Mouse (Mus musculus): ENCODE results near the gene Rtn4. TPM values are rescaled to one million over a fixed set of nuclear protein-coding genes. Genes with fewer than 3 reads are reported as not detected.
A peak's percentile ranks its signal among the peaks of the same experiment; 100 is the strongest.

Gene Rtn4
- total and polyA plus RNA-seq, 2 experiments from 2014 or later, result 135 to 243 TPM

DNA sequence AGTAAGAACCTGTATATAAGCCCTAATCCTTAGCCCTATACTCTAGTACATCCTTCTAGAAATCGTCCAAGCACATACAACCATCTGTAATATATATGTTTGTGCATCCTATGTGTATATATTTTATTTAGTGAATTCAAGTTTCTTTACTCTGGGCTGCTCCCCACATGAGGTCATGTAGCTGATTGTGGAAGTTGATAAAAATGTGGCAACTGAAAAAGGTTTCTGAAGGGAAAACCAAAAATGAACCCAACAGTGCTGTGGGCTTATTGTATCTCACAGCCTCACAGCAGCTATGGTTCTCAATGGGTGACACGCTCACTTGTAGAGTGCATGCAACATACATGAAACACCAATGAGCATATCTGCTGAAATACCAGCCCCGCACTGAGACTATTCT is 25.1 kb upstream of the Rtn4 start:
- H3K9me3 ChIP-seq (ENCODE audit: low read length), result no peaks in the 10 kb centered on the region
- no peak for TF ChIP-seq CTCF (IDR thresholded peaks at IDR 0.05; ENCODE audit: low read depth)
- no peak overlapping the region for H3K9ac ChIP-seq (replicated peaks; ENCODE audit: low read length)
- no peak overlapping the region for H3K27ac ChIP-seq
- WGBS, result 95% methylated on average over 3 of the region's 3 CpGs
- DNase-seq (ENCODE audit: low spot score) (no peak), ATAC-seq (no peak)
- no peak overlapping the region for H3K4me3 ChIP-seq (ENCODE audit: low read length)
- H3K4me1 ChIP-seq (ENCODE audit: insufficient read depth, low read length), result no peaks in the 10 kb centered on the region
- no peak overlapping the region for H3K4me2 ChIP-seq (ENCODE audit: low read depth, low read length)
- no peaks in the 10 kb centered on the region for H3K27me3 ChIP-seq (ENCODE audit: insufficient read depth, low read length)
- no peaks in the 10 kb centered on the region for H3K36me3 ChIP-seq (ENCODE audit: insufficient read depth, low read length)

DNA sequence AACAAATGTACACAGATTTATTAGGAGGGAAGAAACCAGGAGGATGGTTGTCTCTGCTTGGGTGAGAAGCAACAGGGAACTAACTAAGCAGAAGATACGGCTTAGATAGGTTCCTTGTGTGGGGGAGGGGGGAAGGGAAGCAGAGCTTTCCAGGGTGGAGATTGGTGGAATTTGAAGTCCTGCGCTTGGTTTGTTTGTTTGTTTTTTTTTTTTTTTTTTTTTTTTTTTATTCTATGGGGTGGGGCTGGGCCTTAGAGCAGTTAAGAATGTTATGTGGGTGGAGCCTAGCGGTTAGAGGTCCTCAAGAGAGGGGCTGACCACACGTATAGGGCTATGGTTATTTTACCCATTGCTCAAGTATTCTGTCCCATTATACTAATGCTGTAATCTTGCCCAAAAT is 23.0 kb upstream of the Rtn4 start:
- Histone ChIP-seq H3K27ac (no peak overlapping the region), H3K9ac (replicated peaks; ENCODE audit: low read length) (no peak overlapping the region), H3K36me3 (ENCODE audit: insufficient read depth, low read length) (no peaks in the 10 kb centered on the region), H3K4me3 (ENCODE audit: low read length) (no peak overlapping the region), H3K4me1 (ENCODE audit: insufficient read depth, low read length) (no peaks in the 10 kb centered on the region), H3K4me2 (ENCODE audit: low read depth, low read length) (no peak overlapping the region), H3K9me3 (ENCODE audit: low read length) (no peaks in the 10 kb centered on the region), H3K27me3 (ENCODE audit: insufficient read depth, low read length) (no peaks in the 10 kb centered on the region)
- DNase-seq (ENCODE audit: low spot score) (no peak), ATAC-seq (no peak)
- TF ChIP-seq CTCF (IDR thresholded peaks at IDR 0.05; ENCODE audit: low read depth), result no peak
- 83% methylated on average over 4 of the region's 4 CpGs for WGBS

DNA sequence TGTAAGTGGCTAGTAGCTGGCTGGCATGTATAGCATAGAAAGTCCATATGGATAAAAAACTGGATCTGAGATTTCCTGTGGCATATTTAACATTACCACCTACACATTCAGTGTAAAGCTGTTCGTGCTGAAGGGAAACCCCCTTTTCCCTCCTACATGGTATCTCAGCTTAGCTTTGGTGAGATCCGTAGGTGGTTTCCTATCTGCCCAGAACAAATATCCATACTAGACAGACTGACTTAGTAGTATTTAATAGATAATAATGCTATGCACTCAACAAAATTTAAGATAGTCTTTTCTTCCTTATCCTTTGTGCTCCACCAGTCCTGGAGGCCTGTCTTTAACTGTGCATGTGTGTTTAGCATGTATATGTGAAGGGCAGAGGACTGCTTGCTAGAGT is 19.4 kb upstream of the Rtn4 start:
- no peak overlapping the region for H3K27ac ChIP-seq
- no peak overlapping the region for H3K4me3 ChIP-seq (ENCODE audit: low read length)
- no peak for ATAC-seq
- WGBS, result 89% methylated on average over 2 of the region's 2 CpGs
- no peak for DNase-seq (ENCODE audit: low spot score)
- TF ChIP-seq CTCF (IDR thresholded peaks at IDR 0.05; ENCODE audit: low read depth), result no peak
- no peaks in the 10 kb centered on the region for H3K36me3 ChIP-seq (ENCODE audit: insufficient read depth, low read length)
- no peak overlapping the region for H3K9ac ChIP-seq (replicated peaks; ENCODE audit: low read length)
- no peaks in the 10 kb centered on the region for H3K27me3 ChIP-seq (ENCODE audit: insufficient read depth, low read length)
- no peaks in the 10 kb centered on the region for H3K4me1 ChIP-seq (ENCODE audit: insufficient read depth, low read length)
- H3K9me3 ChIP-seq (ENCODE audit: low read length), result no peaks in the 10 kb centered on the region
- no peak overlapping the region for H3K4me2 ChIP-seq (ENCODE audit: low read depth, low read length)

DNA sequence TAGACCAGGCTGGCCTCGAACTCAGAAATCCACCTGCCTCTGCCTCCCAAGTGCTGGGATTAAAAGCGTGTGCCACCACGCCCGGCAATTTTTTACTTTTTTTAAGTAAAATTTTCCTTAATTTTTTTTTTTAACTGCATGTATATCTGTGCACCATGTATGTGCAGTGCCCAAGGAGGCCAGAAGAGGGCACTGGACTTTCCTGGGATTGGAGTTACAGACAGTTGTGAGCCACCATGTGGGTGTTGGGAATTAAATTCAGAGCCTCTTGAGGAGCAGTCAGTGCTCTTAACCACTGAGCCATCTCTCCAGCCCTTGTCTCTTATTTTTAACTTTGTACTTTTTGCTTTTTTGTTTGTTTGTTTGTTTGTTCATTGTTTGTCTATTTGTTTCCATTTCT is 16.0 kb upstream of the Rtn4 start:
- 96% methylated on average over 4 of the region's 4 CpGs for WGBS

DNA sequence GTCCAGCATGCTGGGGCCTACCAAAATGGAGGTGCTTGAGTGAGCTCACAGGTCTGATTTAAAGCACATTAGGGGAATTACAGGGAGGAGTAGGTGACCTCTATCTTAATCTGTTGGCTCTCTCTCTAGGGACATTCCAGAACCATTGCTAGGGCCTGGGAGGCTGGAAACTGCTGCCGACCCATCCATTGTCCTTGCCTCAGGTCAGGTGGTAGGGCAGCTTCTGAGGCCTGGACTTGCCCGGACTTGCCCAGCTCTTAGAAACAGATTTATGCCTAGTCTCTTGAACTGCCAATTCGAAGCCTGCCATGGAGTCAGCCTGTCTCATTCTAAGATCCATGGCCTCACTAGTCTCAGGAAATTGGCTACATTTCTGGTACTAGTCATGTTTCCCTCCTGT is 12.8 kb upstream of the Rtn4 start:
- Histone ChIP-seq H3K36me3 (ENCODE audit: insufficient read depth, low read length) (no peaks in the 10 kb centered on the region), H3K27ac (no peak overlapping the region), H3K4me3 (ENCODE audit: low read length) (no peak overlapping the region), H3K27me3 (ENCODE audit: insufficient read depth, low read length) (no peaks in the 10 kb centered on the region), H3K4me2 (ENCODE audit: low read depth, low read length) (no peak overlapping the region), H3K4me1 (ENCODE audit: insufficient read depth, low read length) (no peaks in the 10 kb centered on the region), H3K9ac (replicated peaks; ENCODE audit: low read length) (no peak overlapping the region), H3K9me3 (ENCODE audit: low read length) (no peaks in the 10 kb centered on the region)
- no peak for ATAC-seq
- no peak for DNase-seq (ENCODE audit: low spot score)
- WGBS, result 75% methylated on average over 3 of the region's 3 CpGs
- no peak for TF ChIP-seq CTCF (IDR thresholded peaks at IDR 0.05; ENCODE audit: low read depth)

More for the DNA sequence above, 16.0 kb upstream of the Rtn4 start:
- Histone ChIP-seq H3K9me3 (ENCODE audit: low read length) (no peaks in the 10 kb centered on the region), H3K4me3 (ENCODE audit: low read length) (no peak overlapping the region), H3K9ac (replicated peaks; ENCODE audit: low read length) (no peak overlapping the region), H3K36me3 (ENCODE audit: insufficient read depth, low read length) (no peaks in the 10 kb centered on the region), H3K4me1 (ENCODE audit: insufficient read depth, low read length) (no peaks in the 10 kb centered on the region), H3K27me3 (ENCODE audit: insufficient read depth, low read length) (no peaks in the 10 kb centered on the region), H3K4me2 (ENCODE audit: low read depth, low read length) (no peak overlapping the region), H3K27ac (no peak overlapping the region)
- TF ChIP-seq CTCF (IDR thresholded peaks at IDR 0.05; ENCODE audit: low read depth), result peak; percentile 32
- ATAC-seq (no peak), DNase-seq (ENCODE audit: low spot score) (no peak)

DNA sequence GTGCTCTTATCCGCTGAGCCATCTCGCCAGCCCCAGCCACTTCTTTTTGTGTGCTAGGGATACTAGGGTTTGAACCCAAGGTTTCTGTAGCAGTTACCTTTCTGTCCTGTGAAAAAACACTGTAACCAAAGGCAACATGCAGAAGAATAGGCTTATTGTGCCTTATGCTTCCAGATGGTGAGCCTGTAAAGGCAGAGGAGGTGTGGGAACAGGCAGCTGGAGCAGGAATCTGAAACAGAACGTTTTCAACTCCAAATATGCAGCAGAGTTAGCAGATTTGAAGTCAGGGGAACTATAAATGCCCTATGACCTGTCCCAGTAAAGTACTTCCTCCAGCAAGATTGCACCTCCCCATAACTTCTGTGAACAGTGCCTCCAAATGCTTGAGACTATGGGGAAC is 12.0 kb upstream of the Rtn4 start:
- Histone ChIP-seq H3K4me3 (ENCODE audit: low read length) (no peak overlapping the region), H3K9me3 (ENCODE audit: low read length) (no peaks in the 10 kb centered on the region), H3K4me2 (ENCODE audit: low read depth, low read length) (no peak overlapping the region), H3K4me1 (ENCODE audit: insufficient read depth, low read length) (no peaks in the 10 kb centered on the region), H3K27me3 (ENCODE audit: insufficient read depth, low read length) (no peaks in the 10 kb centered on the region), H3K9ac (replicated peaks; ENCODE audit: low read length) (no peak overlapping the region), H3K27ac (no peak overlapping the region), H3K36me3 (ENCODE audit: insufficient read depth, low read length) (no peaks in the 10 kb centered on the region)
- no peak for ATAC-seq
- no peak for DNase-seq (ENCODE audit: low spot score)
- WGBS, result 84% methylated on average over 3 of the region's 3 CpGs
- TF ChIP-seq CTCF (IDR thresholded peaks at IDR 0.05; ENCODE audit: low read depth), result no peak

DNA sequence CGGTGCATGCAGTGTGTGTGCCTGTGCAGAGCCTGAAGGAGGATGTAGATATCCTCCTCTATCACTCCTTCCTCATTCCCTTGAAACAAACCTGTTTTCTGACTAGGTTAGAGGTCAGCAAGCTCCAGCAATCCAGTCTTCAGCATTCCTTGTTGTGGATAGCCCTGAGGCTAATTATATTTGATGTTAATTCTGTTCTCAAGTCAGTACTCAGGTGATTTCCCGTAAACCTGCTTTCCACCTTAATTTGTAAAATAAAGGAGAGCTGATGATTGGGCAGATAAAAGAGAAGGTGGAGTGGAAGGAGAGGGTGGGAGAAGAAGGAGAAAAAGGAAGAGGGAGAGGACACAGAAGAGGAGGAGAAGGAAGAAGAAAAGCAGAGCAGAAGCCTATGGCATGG is 8.5 kb upstream of the Rtn4 start:
- no peaks in the 10 kb centered on the region for H3K27me3 ChIP-seq (ENCODE audit: insufficient read depth, low read length)
- no peaks in the 10 kb centered on the region for H3K9me3 ChIP-seq (ENCODE audit: low read length)
- no peak for TF ChIP-seq CTCF (IDR thresholded peaks at IDR 0.05; ENCODE audit: low read depth)
- no peak for DNase-seq (ENCODE audit: low spot score)
- no peaks in the 10 kb centered on the region for H3K4me1 ChIP-seq (ENCODE audit: insufficient read depth, low read length)
- no peak for ATAC-seq
- no peak overlapping the region for H3K27ac ChIP-seq
- no peak overlapping the region for H3K4me3 ChIP-seq (ENCODE audit: low read length)
- H3K9ac ChIP-seq (replicated peaks; ENCODE audit: low read length), result no peak overlapping the region
- H3K36me3 ChIP-seq (ENCODE audit: insufficient read depth, low read length), result no peaks in the 10 kb centered on the region
- no peak overlapping the region for H3K4me2 ChIP-seq (ENCODE audit: low read depth, low read length)
- WGBS, result 82% methylated on average over 2 of the region's 2 CpGs
